Mouse (Mus musculus) stomach, postnatal 0 days (tissue): ENCODE results near the gene Tmed6.

Experiments
- CTCF ChIP-seq: IDR thresholded peaks from 2 replicates; pipeline ENCODE4 v1.5.1; 2016; ENCODE audit warnings: antibody characterized with exemption, low read depth, mild to moderate bottlenecking, moderate library complexity
- EP300 ChIP-seq: optimal IDR thresholded peaks from 2 replicates; pipeline ENCODE3; 2016; ENCODE audit warnings: antibody characterized with exemption

- TF ChIP-seq CTCF (peak; percentile 90), EP300 (no peak)
These were observed 39.1 kb upstream of the Tmed6 start for GRCm38 (mm10) chr8:107104547-107104946.
